Mouse (Mus musculus): ENCODE data around the gene Rrp9. TPM values are rescaled to one million over a fixed set of nuclear protein-coding genes. Genes with fewer than 3 reads are reported as not detected.

Rrp9 gene
- polyA plus RNA-seq, 1 experiment from 2014 or later = 11.4 TPM

GRCm38 (mm10) chr9:106501846-106502245 lies 26.1 kb downstream of the Rrp9 start:
- 91% methylated on average over 22 of the region's 22 CpGs for WGBS (ENCODE audit: missing documents)
- H3K27ac ChIP-seq = no peak overlapping the region
- no peaks in the 10 kb centered on the region for H3K36me3 ChIP-seq (ENCODE audit: inconsistent target)
- H3K79me2 ChIP-seq (ENCODE audit: inconsistent target) = no peaks in the 10 kb centered on the region
- no peak overlapping the region for H3K4me3 ChIP-seq (ENCODE audit: inconsistent target)

GRCm38 (mm10) chr9:106504246-106504645 lies 28.5 kb downstream of the Rrp9 start:
- Histone ChIP-seq H3K79me2 (ENCODE audit: inconsistent target) (no peaks in the 10 kb centered on the region), H3K4me3 (ENCODE audit: inconsistent target) (no peak overlapping the region), H3K27ac (no peak overlapping the region), H3K36me3 (ENCODE audit: inconsistent target) (no peaks in the 10 kb centered on the region)
- WGBS (ENCODE audit: missing documents) = 90% methylated on average over 6 of the region's 6 CpGs

- no peak overlapping the region for H3K27ac ChIP-seq
- 93% methylated on average over 10 of the region's 10 CpGs for whole genome bisulfite sequencing (ENCODE audit: missing documents)
These were observed 33.6 kb downstream of the Rrp9 start for GRCm38 (mm10) chr9:106509356-106509755.

GRCm38 (mm10) chr9:106512729-106513450 lies 37.1 kb downstream of the Rrp9 start:
- Histone ChIP-seq H3K4me3 (ENCODE audit: inconsistent target) (no peak overlapping the region), H3K36me3 (ENCODE audit: inconsistent target) (no peaks in the 10 kb centered on the region), H3K27ac (no peak overlapping the region), H3K79me2 (ENCODE audit: inconsistent target) (no peaks in the 10 kb centered on the region)
- 53% methylated on average over 13 of the region's 13 CpGs for WGBS (ENCODE audit: missing documents)

More at GRCm38 (mm10) chr9:106509356-106509755, 33.6 kb downstream of the Rrp9 start:
- no peak overlapping the region for H3K4me3 ChIP-seq (ENCODE audit: inconsistent target)
- H3K79me2 ChIP-seq (ENCODE audit: inconsistent target) = no peaks in the 10 kb centered on the region
- H3K36me3 ChIP-seq (ENCODE audit: inconsistent target) = no peaks in the 10 kb centered on the region

GRCm38 (mm10) chr9:106513566-106513965 lies 37.8 kb downstream of the Rrp9 start:
- Histone ChIP-seq H3K4me3 (ENCODE audit: inconsistent target) (no peak overlapping the region), H3K27ac (no peak overlapping the region), H3K79me2 (ENCODE audit: inconsistent target) (no peaks in the 10 kb centered on the region), H3K36me3 (ENCODE audit: inconsistent target) (no peaks in the 10 kb centered on the region)
- 72% methylated on average over 5 of the region's 6 CpGs for WGBS (ENCODE audit: missing documents)

DNA sequence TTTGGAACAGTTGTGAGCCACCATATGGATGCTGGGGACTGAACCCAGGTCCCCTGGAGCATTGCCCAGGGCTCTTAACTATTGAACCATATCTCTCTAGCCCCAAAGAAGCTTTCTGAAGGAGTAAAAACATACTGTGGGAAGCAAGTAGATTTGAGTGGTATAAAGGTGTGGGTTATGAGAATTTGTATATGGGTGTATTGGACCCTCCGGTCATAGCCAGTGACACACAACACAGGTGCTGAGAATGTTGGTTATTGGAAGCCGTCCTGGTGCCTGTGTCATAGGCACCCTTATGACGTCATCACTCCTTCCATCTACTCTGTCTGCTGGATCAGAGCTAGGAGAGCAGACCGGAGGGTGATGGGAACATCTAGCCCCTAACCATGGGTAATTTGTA lies 38.5 kb downstream of the Rrp9 start, which contains the start of gene Iqcf5:
Iqcf5 (plus strand) TSS at position 301 of the 400 bp plus-strand sequence.
- Histone ChIP-seq H3K4me3 (ENCODE audit: inconsistent target) (no peak within 1 kb of the TSS), H3K27ac (no peak within 1 kb of the TSS), H3K36me3 (ENCODE audit: inconsistent target) (no peaks in the 10 kb centered on the region), H3K79me2 (ENCODE audit: inconsistent target) (no peaks in the 10 kb centered on the region)
- 90% methylated on average over 4 of the region's 4 CpGs for WGBS (ENCODE audit: missing documents)

- 68% methylated on average over 2 of the region's 2 CpGs for WGBS (ENCODE audit: missing documents)
These were observed 43.7 kb downstream of the Rrp9 start for GRCm38 (mm10) chr9:106519433-106519832.

DNA sequence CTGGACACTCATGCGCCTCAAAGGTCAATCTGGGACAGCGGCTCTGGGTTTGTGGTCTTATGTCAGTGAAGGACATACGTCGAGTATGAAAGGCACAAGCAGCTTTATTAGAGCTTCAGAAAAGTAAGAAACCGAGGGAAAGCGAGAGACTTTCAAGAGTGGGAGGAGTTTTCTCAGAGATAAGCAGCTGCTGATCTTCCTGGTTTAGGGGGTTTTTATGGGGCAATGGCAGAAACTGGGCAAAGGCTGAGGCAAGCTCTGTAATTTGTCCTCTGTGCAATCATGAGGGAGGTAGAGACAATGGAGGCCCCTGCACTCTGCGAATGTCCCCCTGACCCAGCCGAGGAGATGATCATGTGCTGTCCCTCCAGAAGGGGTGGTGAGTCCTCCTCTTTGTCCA lies 44.1 kb downstream of the Rrp9 start:
- WGBS (ENCODE audit: missing documents) = 74% methylated on average over 8 of the region's 8 CpGs
- Histone ChIP-seq H3K4me3 (ENCODE audit: inconsistent target) (no peak overlapping the region), H3K79me2 (ENCODE audit: inconsistent target) (no peaks in the 10 kb centered on the region), H3K36me3 (ENCODE audit: inconsistent target) (no peaks in the 10 kb centered on the region), H3K27ac (no peak overlapping the region)

More at GRCm38 (mm10) chr9:106519433-106519832, 43.7 kb downstream of the Rrp9 start:
- Histone ChIP-seq H3K4me3 (ENCODE audit: inconsistent target) (no peak overlapping the region), H3K27ac (no peak overlapping the region), H3K36me3 (ENCODE audit: inconsistent target) (no peaks in the 10 kb centered on the region), H3K79me2 (ENCODE audit: inconsistent target) (no peaks in the 10 kb centered on the region)

- Histone ChIP-seq H3K4me3 (ENCODE audit: inconsistent target) (no peak overlapping the region), H3K36me3 (ENCODE audit: inconsistent target) (no peaks in the 10 kb centered on the region), H3K79me2 (ENCODE audit: inconsistent target) (no peaks in the 10 kb centered on the region), H3K27ac (no peak overlapping the region)
- WGBS (ENCODE audit: missing documents) = 13% methylated on average over 3 of the region's 3 CpGs
These were observed 56.1 kb downstream of the Rrp9 start for GRCm38 (mm10) chr9:106531833-106532232.

DNA sequence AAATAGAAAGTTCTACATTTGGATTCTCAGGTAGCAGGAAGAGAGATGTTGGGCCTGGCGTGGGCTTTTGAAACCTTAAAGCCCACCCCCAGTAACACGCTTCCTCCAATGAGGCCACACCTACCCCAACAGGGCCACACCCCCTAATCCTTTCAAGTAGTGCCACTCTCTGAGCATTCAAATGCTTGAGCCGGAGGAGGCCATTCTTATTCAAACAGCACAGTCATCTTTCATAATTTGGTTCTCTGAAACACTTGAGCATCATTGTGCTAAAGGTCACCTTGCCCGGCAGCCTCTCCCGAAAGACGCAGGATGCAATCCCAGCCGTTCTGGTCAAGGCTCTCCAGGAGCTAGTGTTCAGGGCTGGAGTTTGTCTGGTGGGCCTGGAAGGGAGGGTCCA lies 58.5 kb downstream of the Rrp9 start:
- 97% methylated on average over 7 of the region's 7 CpGs for WGBS (ENCODE audit: missing documents)

GRCm38 (mm10) chr9:106534975-106535374 lies 59.2 kb downstream of the Rrp9 start:
- Histone ChIP-seq H3K79me2 (ENCODE audit: inconsistent target) (no peaks in the 10 kb centered on the region), H3K27ac (no peak overlapping the region), H3K36me3 (ENCODE audit: inconsistent target) (no peaks in the 10 kb centered on the region), H3K4me3 (ENCODE audit: inconsistent target) (no peak overlapping the region)
- 87% methylated on average over 10 of the region's 11 CpGs for WGBS (ENCODE audit: missing documents)

More for the DNA sequence above, 58.5 kb downstream of the Rrp9 start:
- no peak overlapping the region for H3K27ac ChIP-seq
- H3K79me2 ChIP-seq (ENCODE audit: inconsistent target) = no peaks in the 10 kb centered on the region
- H3K36me3 ChIP-seq (ENCODE audit: inconsistent target) = no peaks in the 10 kb centered on the region
- no peak overlapping the region for H3K4me3 ChIP-seq (ENCODE audit: inconsistent target)

Other genes with a start within 250 kb of the Rrp9 start
- 173 to 195 TPM (median 183 TPM) in 3 replicates for gene Alas1, start 227.3 kb upstream of the Rrp9 start, polyA plus RNA-seq (2018)
- gene Poc1a, start 194.9 kb upstream of the Rrp9 start, polyA plus RNA-seq (2018) = 2.7 to 6.4 TPM (median 3.5 TPM) in 3 replicates
- gene Dusp7, start 107.3 kb upstream of the Rrp9 start, polyA plus RNA-seq (2018) = 58.0 to 112 TPM (median 63.3 TPM) in 3 replicates
- 891 to 979 TPM (median 909 TPM) in 3 replicates for gene Rpl29, start 46.5 kb upstream of the Rrp9 start, polyA plus RNA-seq (2018)
- 2.5 to 5.7 TPM (median 2.6 TPM) in 3 replicates for gene Acy1, start 37.6 kb upstream of the Rrp9 start, polyA plus RNA-seq (2018)
- gene Abhd14b, start 28.5 kb upstream of the Rrp9 start, polyA plus RNA-seq (2018) = 10.0 to 22.7 TPM (median 15.4 TPM) in 3 replicates
- gene Abhd14a, start 28.3 kb upstream of the Rrp9 start, polyA plus RNA-seq (2018) = 3.5 to 10.0 TPM (median 5.9 TPM) in 3 replicates
- gene Pcbp4, start 22.7 kb upstream of the Rrp9 start, polyA plus RNA-seq (2018) = 2.8 to 4.6 TPM (median 4.5 TPM) in 3 replicates
- gene Gpr62, start 10.0 kb upstream of the Rrp9 start, polyA plus RNA-seq (2018) = not detected in 3 replicates
- gene Parp3, start 986 bp downstream of the Rrp9 start, polyA plus RNA-seq (2018) = 28.0 to 31.0 TPM (median 28.4 TPM) in 3 replicates
- gene Iqcf1, start 24.0 kb downstream of the Rrp9 start, polyA plus RNA-seq (2018) = not detected in 3 replicates
- not detected in 3 replicates for gene Iqcf5, start 38.6 kb downstream of the Rrp9 start, polyA plus RNA-seq (2018)
- gene Iqcf3, start 85.7 kb downstream of the Rrp9 start, polyA plus RNA-seq (2018) = not detected in 3 replicates
- not detected in 3 replicates for gene Iqcf4, start 95.0 kb downstream of the Rrp9 start, polyA plus RNA-seq (2018)
- not detected in 3 replicates for gene Iqcf6, start 150.6 kb downstream of the Rrp9 start, polyA plus RNA-seq (2018)
- not detected in 3 replicates for gene Grm2, start 180.1 kb downstream of the Rrp9 start, polyA plus RNA-seq (2018)
- gene Tex264, start 210.0 kb downstream of the Rrp9 start, polyA plus RNA-seq (2018) = 89.8 to 109 TPM (median 91.7 TPM) in 3 replicates

All from macrophage (primary cell).